ENCODE assay signal across 21 mouse cellular contexts in genomic region chr5:107910084-107910616, GRCm38 (mm10). TPM values are rescaled to one million over a fixed set of nuclear protein-coding genes. Genes with fewer than 3 reads are reported as not detected.
A peak's percentile ranks its signal among the peaks of the same experiment; 100 is the strongest.
DNase-seq lines count a peak whose midpoint lies in the region; TF ChIP-seq lines count a peak whose summit lies in the region.
"Had no signal": no experiment of that assay in that cellular context is flagged by ENCODE, and none has a peak within 500 bp of the region (broad histone marks: within the 10 kb centered on the region; RNA-seq: fewer than 3 reads in every experiment).

No protein-coding gene starts in this region.

- peaks cover 12% of the 10 kb centered on the region for H3K79me3 ChIP-seq in C2C12 (ENCODE audit: low read depth)

- H3K27me3 ChIP-seq in C2C12 (ENCODE audit: control insufficient read depth, insufficient read depth, insufficient read length) (no peaks in the 10 kb centered on the region), myocyte (ENCODE audit: control insufficient read depth, insufficient read depth, insufficient read length) (no peaks in the 10 kb centered on the region)
- H3K27me3 ChIP-seq: embryonic facial prominence, embryonic 12.5 days; forebrain, embryonic 15.5 days; heart, embryonic 15.5 days; intestine, embryonic 15.5 days; Patski had no signal

- peak; percentile 15 for TF ChIP-seq POLR2A in myocyte (IDR thresholded peaks at IDR 0.05; ENCODE audit: insufficient read length, low read depth)

- intact Hi-C loops in left cerebral cortex, postnatal 36 days (cut with DNase I): no loop called here

- H3K36me3 ChIP-seq in C2C12 (ENCODE audit: control insufficient read depth, insufficient read depth) (peaks cover 57% of the 10 kb centered on the region), myocyte (ENCODE audit: control insufficient read depth, insufficient read depth) (peaks cover 51% of the 10 kb centered on the region)

- H3K4me3 ChIP-seq in C2C12 (ENCODE audit: insufficient read depth, poor library complexity, severe bottlenecking): no peak overlapping the region
- H3K4me3 ChIP-seq in myocyte: no peak overlapping the region
- H3K4me3 ChIP-seq: embryonic facial prominence, embryonic 12.5 days; forebrain, embryonic 15.5 days; heart, adult 2 months; heart, embryonic 15.5 days; hindbrain, embryonic 10.5 days; intestine, embryonic 15.5 days had no signal

- TF ChIP-seq CTCF in C2C12 (IDR thresholded peaks at IDR 0.05; ENCODE audit: control insufficient read depth, insufficient read depth, insufficient read length): no peak

- no peak overlapping the region for H3K4me2 ChIP-seq in myocyte (ENCODE audit: low read depth)
- H3K4me2 ChIP-seq: embryonic facial prominence, embryonic 12.5 days; forebrain, embryonic 15.5 days; heart, embryonic 11.5 days; heart, embryonic 15.5 days; hindbrain, embryonic 14.5 days; intestine, embryonic 15.5 days had no signal

- H3ac ChIP-seq in C2C12 (ENCODE audit: control insufficient read depth, insufficient read length, low read depth) (no peak overlapping the region), myocyte (ENCODE audit: control insufficient read depth, insufficient read length) (no peak overlapping the region)

- H3K79me2 ChIP-seq in C2C12 (ENCODE audit: control insufficient read depth, insufficient read depth) (peaks cover 13% of the 10 kb centered on the region), myocyte (ENCODE audit: control insufficient read depth, insufficient read depth) (peaks cover 2% of the 10 kb centered on the region)

- peak; percentile 54 for DNase-seq in lung, postnatal 36 days
- no peak for DNase-seq in lung, postnatal 10 days
- DNase-seq in R1 (ENCODE audit: low read depth, low spot score): peak; percentile 33
- DNase-seq in urinary bladder, postnatal 36 days (ENCODE audit: low spot score in 2 of 2): no peak
- DNase-seq in left cerebral cortex, postnatal 36 days (ENCODE audit: low spot score in 2 of 2): no peak
- DNase-seq: adrenal gland, postnatal 10 days; cerebellum, adult 11-12 months; cerebellum, postnatal 10 days; gastrocnemius, postnatal 36 days; heart, adult 2 months; heart, postnatal 14 days had no signal

TF ChIP-seq in C2C12, 6 proteins besides CTCF, POLR2A, EP300 and RAD21:
- TF ChIP-seq MYOG (IDR thresholded peaks at IDR 0.05; ENCODE audit: control insufficient read depth, extremely low read depth, insufficient read length): no peak
- no peak for TF ChIP-seq MYOD1 (IDR thresholded peaks at IDR 0.05; ENCODE audit: control insufficient read depth, insufficient read length, low read depth)
- TF ChIP-seq CEBPB (IDR thresholded peaks at IDR 0.05; ENCODE audit: low read depth): no peak
- no peak for TF ChIP-seq FOSL1 (IDR thresholded peaks at IDR 0.05; ENCODE audit: insufficient read depth, low read length, poor library complexity, severe bottlenecking)
- peak; percentile 3 for TF ChIP-seq USF1 (IDR thresholded peaks at IDR 0.05; ENCODE audit: low read depth)
- TF ChIP-seq MAX (IDR thresholded peaks at IDR 0.05): no peak

TF ChIP-seq in myocyte, 11 proteins besides CTCF, POLR2A, EP300 and RAD21:
- TF ChIP-seq POLR2AphosphoS2 (IDR thresholded peaks at IDR 0.05; ENCODE audit: insufficient read length, low read depth) (peak; percentile 84), SRF (IDR thresholded peaks at IDR 0.05; ENCODE audit: control insufficient read depth, insufficient read length, low read depth) (no peak)

RNA-seq across cellular contexts. Expression of gene Rpl5, which starts 9.8 kb away (rescaled TPM):
- polyA plus RNA-seq in C2C12 (2012; fragmentation: generic; extraction: Trizol) (161 TPM), myocyte (2012; fragmentation: generic; extraction: Trizol) (207 TPM)
- total RNA-seq in left cerebral cortex, postnatal 36 days (2021): 10 to 100 TPM; 51.5 to 67.5 TPM

RNA-seq across cellular contexts. Expression of gene Evi5, which starts 35.2 kb away (rescaled TPM):
- polyA plus RNA-seq in C2C12 (2012; fragmentation: generic; extraction: Trizol) (6.8 TPM), myocyte (2012; fragmentation: generic; extraction: Trizol) (8.4 TPM)
- total RNA-seq in left cerebral cortex, postnatal 36 days (2021): 10 to 100 TPM; 73.4 to 88.4 TPM

Comparison
In these comparisons a context has a peak if more than half of its experiments do, and no peak if none do; other contexts are left out.
1. DNase-seq: peak in lung, postnatal 36 days (single experiment) and R1 (single experiment); none in lung, postnatal 10 days (single experiment), urinary bladder, postnatal 36 days (0 of 2) and left cerebral cortex, postnatal 36 days (0 of 2).